Mouse (Mus musculus): ENCODE results near the gene Mmaa. TPM values are rescaled to one million over a fixed set of nuclear protein-coding genes. Genes with fewer than 3 reads are reported as not detected.

Gene Mmaa
- polyA plus RNA-seq, 1 experiment from 2014 or later = 13.8 TPM

Other genes starting within 250 kb of the Mmaa start
- gene 1700011L22Rik, start 46.4 kb downstream of the Mmaa start, polyA plus RNA-seq (2015; fragmentation: Nextera tagmentation; extraction: Ambion mirVana) = not detected in 2 replicates
- gene Smad1, start 104.6 kb upstream of the Mmaa start, polyA plus RNA-seq (2015; fragmentation: Nextera tagmentation; extraction: Ambion mirVana) = 33.4 and 33.6 TPM in 2 replicates